Mouse (Mus musculus) heart, embryonic 14.5 days (tissue): ENCODE data around the gene Hoxd1. TPM values are rescaled to one million over a fixed set of nuclear protein-coding genes. Genes with fewer than 3 reads are reported as not detected.

ENCODE experiments used
- ATAC-seq: fragments of 200-750 bp; cut with Nextera tagmentation; 2 replicates; pipeline ENCODE4 v1.8.0; 2017; ENCODE audit warnings: low read depth, moderate TSS enrichment; ENCODE audit not compliant: insufficient number of reproducible peaks, insufficient read depth, low FRiP score
- H3K27ac ChIP-seq, 2 experiments: fragments of 200-500 bp in 1 of 2; fragments of 300-500 bp in 1 of 2; sonication (generic) in 1 of 2; replicated peaks in 1 of 2; 2 replicates each; pipeline ENCODE4 v1.5.1; 2012 to 2014; ENCODE audit warnings: low read depth in 2 of 2, low read length in 2 of 2, control low read depth in 1 of 2, mild to moderate bottlenecking in 1 of 2, mixed read lengths in 1 of 2; ENCODE audit not compliant: control insufficient read depth in 1 of 2, insufficient read depth in 1 of 2
- H3K27me3 ChIP-seq: fragments of 300-500 bp; sonication (generic); 2 replicates; pipeline ENCODE4 v1.6.1; 2014; ENCODE audit warnings: mild to moderate bottlenecking, low read length, control low read depth; ENCODE audit not compliant: control insufficient read depth, insufficient read depth
- H3K36me3 ChIP-seq: fragments of 300-500 bp; sonication (generic); 2 replicates; pipeline ENCODE4 v1.6.1; 2014; ENCODE audit warnings: mild to moderate bottlenecking, control low read depth, low read length, mixed read lengths; ENCODE audit not compliant: control insufficient read depth, insufficient read depth
- H3K4me1 ChIP-seq, 2 experiments: fragments of 200-500 bp in 1 of 2; fragments of 300-500 bp in 1 of 2; sonication (generic) in 1 of 2; 2 replicates each; pipeline ENCODE4 v1.6.1; 2012 to 2014; ENCODE audit warnings: low read length in 2 of 2, control low read depth in 1 of 2, mixed read lengths in 1 of 2; ENCODE audit not compliant: control insufficient read depth in 2 of 2, insufficient read depth in 2 of 2
- H3K4me2 ChIP-seq: fragments of 300-500 bp; sonication (generic); 2 replicates; pipeline ENCODE4 v1.6.1; 2014; ENCODE audit warnings: mild to moderate bottlenecking, low read length
- H3K4me3 ChIP-seq, 2 experiments: fragments of 200-500 bp in 1 of 2; fragments of 300-500 bp in 1 of 2; sonication (generic) in 1 of 2; 2 replicates each; pipeline ENCODE4 v1.5.1; 2012 to 2014; ENCODE audit warnings: low read length in 2 of 2, mild to moderate bottlenecking in 2 of 2, control low read depth in 1 of 2, low read depth in 1 of 2, moderate library complexity in 1 of 2; ENCODE audit not compliant: control insufficient read depth in 1 of 2, insufficient read depth in 1 of 2
- H3K9ac ChIP-seq: fragments of 300-500 bp; sonication (generic); 2 replicates; pipeline ENCODE4 v1.6.1; 2014; ENCODE audit warnings: mild to moderate bottlenecking, low read length
- H3K9me3 ChIP-seq: fragments of 300-500 bp; sonication (generic); 2 replicates; pipeline ENCODE4 v1.6.1; 2016; ENCODE audit warnings: low read length, control low read depth; ENCODE audit not compliant: control insufficient read depth
- WGBS: fragments of 180-500 bp; shearing (Covaris S2); extraction: QIAGEN DNeasy Blood & Tissue Kit; methylation state at CpG from one replicate; pipeline ENCODE4 v1.1.7; 2014; 5-methylcytosine and 5-hydroxymethylcytosine counted together
- polyA plus RNA-seq: library from polyadenylated mRNA; unstranded; fragments of >200 nt; fragmentation: Nextera tagmentation; extraction: Ambion mirVana; gene quantifications from 2 replicates; pipeline ENCODE4 v1.2.1, GENCODE M21; 2014

The Hoxd1 gene
- polyA plus RNA-seq, 1 experiment from 2014 or later, result not detected

- H3K9ac ChIP-seq, result no peak overlapping the region
- H3K4me3 ChIP-seq, result peak overlapping the region; percentile 32 to 36
- H3K36me3 ChIP-seq, result no peaks in the 10 kb centered on the region
- H3K27me3 ChIP-seq, result peaks cover 96% of the 10 kb centered on the region
- 3% methylated on average over 45 of the region's 45 CpGs for WGBS
- H3K9me3 ChIP-seq, result no peaks in the 10 kb centered on the region
- no peak for ATAC-seq
- peaks cover 7 to 18% of the 10 kb centered on the region in 2 experiments for H3K4me1 ChIP-seq
- no peak overlapping the region for H3K27ac ChIP-seq
- H3K4me2 ChIP-seq, result peak overlapping the region; percentile 58
Observed at GRCm38 (mm10) chr2:74752431-74753174, 10.2 kb upstream of the Hoxd1 start.

- peak overlapping the region; percentile 58 for H3K4me2 ChIP-seq
- H3K4me1 ChIP-seq, result peaks cover 7 to 18% of the 10 kb centered on the region in 2 experiments
- H3K27ac ChIP-seq, result no peak overlapping the region
- peaks cover 96% of the 10 kb centered on the region for H3K27me3 ChIP-seq
- H3K36me3 ChIP-seq, result no peaks in the 10 kb centered on the region
- no peak for ATAC-seq
- under 1% methylated on average over 25 of the region's 25 CpGs for WGBS
- H3K9me3 ChIP-seq, result no peaks in the 10 kb centered on the region
- H3K4me3 ChIP-seq, result peak overlapping the region; percentile 18 to 36; a peak in 3 of 4 replicates
- H3K9ac ChIP-seq, result no peak overlapping the region
Observed at GRCm38 (mm10) chr2:74753175-74753523, 9.6 kb upstream of the Hoxd1 start.

- Histone ChIP-seq H3K4me1 (peaks cover 7 to 18% of the 10 kb centered on the region in 2 experiments), H3K27ac (no peak overlapping the region), H3K27me3 (peaks cover 97% of the 10 kb centered on the region), H3K9me3 (no peaks in the 10 kb centered on the region), H3K9ac (no peak overlapping the region), H3K36me3 (no peaks in the 10 kb centered on the region), H3K4me3 (no peak overlapping the region), H3K4me2 (no peak overlapping the region)
- 27% methylated on average over 5 of the region's 5 CpGs for WGBS
- no peak for ATAC-seq
Observed at GRCm38 (mm10) chr2:74753711-74754110, 9.1 kb upstream of the Hoxd1 start.

- WGBS, result 8% methylated on average over 1 of the region's 1 CpGs
- ATAC-seq, result no peak
- H3K4me1 ChIP-seq, result peaks cover 2 to 18% of the 10 kb centered on the region in 2 experiments
Observed at GRCm38 (mm10) chr2:74760146-74760545, 2.6 kb upstream of the Hoxd1 start.

GRCm38 (mm10) chr2:74761941-74762340, 839 bp upstream of the Hoxd1 start:
- H3K36me3 ChIP-seq, result no peaks in the 10 kb centered on the region
- no peak overlapping the region for H3K27ac ChIP-seq
- peak overlapping the region; percentile 92 for H3K4me2 ChIP-seq
- ATAC-seq, result no peak
- no peaks in the 10 kb centered on the region for H3K9me3 ChIP-seq
- H3K27me3 ChIP-seq, result peaks cover 92% of the 10 kb centered on the region
- 5% methylated on average over 13 of the region's 13 CpGs for WGBS
- H3K4me3 ChIP-seq, result 0 out of 4 replicates have a peak overlapping the region, but pooled peaks of 1 of the 2 experiments have one; percentile 50
- peaks cover 2 to 18% of the 10 kb centered on the region in 2 experiments for H3K4me1 ChIP-seq
- no peak overlapping the region for H3K9ac ChIP-seq

More at GRCm38 (mm10) chr2:74760146-74760545, 2.6 kb upstream of the Hoxd1 start:
- Histone ChIP-seq H3K4me3 (no peak overlapping the region), H3K4me2 (no peak overlapping the region), H3K9me3 (no peaks in the 10 kb centered on the region), H3K9ac (no peak overlapping the region), H3K36me3 (no peaks in the 10 kb centered on the region), H3K27ac (no peak overlapping the region), H3K27me3 (peaks cover 91% of the 10 kb centered on the region)

- no peak for ATAC-seq
- no peaks in the 10 kb centered on the region for H3K9me3 ChIP-seq
- peaks cover 82% of the 10 kb centered on the region for H3K27me3 ChIP-seq
- H3K4me1 ChIP-seq, result peaks cover 2 to 18% of the 10 kb centered on the region in 2 experiments
- H3K36me3 ChIP-seq, result no peaks in the 10 kb centered on the region
- no peak overlapping the region for H3K9ac ChIP-seq
- WGBS, result 2% methylated on average over 42 of the region's 53 CpGs
- no peak overlapping the region for H3K27ac ChIP-seq
- H3K4me3 ChIP-seq, result peak overlapping the region; percentile 38 to 50
- peak overlapping the region; percentile 92 for H3K4me2 ChIP-seq
Observed at GRCm38 (mm10) chr2:74763245-74763735, 510 bp downstream of the Hoxd1 start.

GRCm38 (mm10) chr2:74763976-74764375, 1.2 kb downstream of the Hoxd1 start:
- no peaks in the 10 kb centered on the region for H3K36me3 ChIP-seq
- H3K4me3 ChIP-seq, result 0 out of 4 replicates have a peak overlapping the region, but pooled peaks of 1 of the 2 experiments have one; percentile 50
- H3K27me3 ChIP-seq, result peaks cover 77% of the 10 kb centered on the region
- H3K4me1 ChIP-seq, result peaks cover 2 to 18% of the 10 kb centered on the region in 2 experiments
- no peak overlapping the region for H3K4me2 ChIP-seq
- WGBS, result 47% methylated on average over 10 of the region's 10 CpGs
- no peak for ATAC-seq
- H3K9ac ChIP-seq, result no peak overlapping the region
- H3K27ac ChIP-seq, result no peak overlapping the region
- no peaks in the 10 kb centered on the region for H3K9me3 ChIP-seq
